Mouse (Mus musculus): ENCODE data around the gene Lsm12.
A peak's percentile ranks its signal among the peaks of the same experiment; 100 is the strongest.
"Not testable (repeated sequence)": the region's sequence is repeated elsewhere in the genome, so short reads cannot be mapped to it uniquely, and the experiment has no call there.

The Lsm12 gene

GRCm38 (mm10) chr11:102186235-102186634, 1.1 kb upstream of the Lsm12 start:
- no peak for DNase-seq (ENCODE audit: extremely low read depth, low read depth)

- no peak for DNase-seq (ENCODE audit: extremely low read depth, low read depth)
Observed at GRCm38 (mm10) chr11:102185677-102186076, 581 bp upstream of the Lsm12 start.

- peak; percentile 18 for DNase-seq (ENCODE audit: extremely low read depth, low read depth)
Observed at GRCm38 (mm10) chr11:102184253-102184645, 847 bp downstream of the Lsm12 start.

GRCm38 (mm10) chr11:102179836-102180235, 5.3 kb downstream of the Lsm12 start:
- no peak for DNase-seq (ENCODE audit: extremely low read depth, low read depth)

GRCm38 (mm10) chr11:102168689-102169088, 16.4 kb downstream of the Lsm12 start:
- DNase-seq (ENCODE audit: extremely low read depth, low read depth), result no peak

GRCm38 (mm10) chr11:102167539-102167938, 17.6 kb downstream of the Lsm12 start:
- DNase-seq (ENCODE audit: extremely low read depth, low read depth), result no peak

- DNase-seq (ENCODE audit: extremely low read depth, low read depth), result no peak
Observed at GRCm38 (mm10) chr11:102165971-102166722, 18.9 kb downstream of the Lsm12 start.

GRCm38 (mm10) chr11:102159781-102160180, 25.3 kb downstream of the Lsm12 start:
- no peak for DNase-seq (ENCODE audit: extremely low read depth, low read depth)

- not testable (repeated sequence) for DNase-seq (ENCODE audit: extremely low read depth, low read depth)
Observed at GRCm38 (mm10) chr11:102158024-102158423, 27.1 kb downstream of the Lsm12 start.

- no peak for DNase-seq (ENCODE audit: extremely low read depth, low read depth)
Observed at GRCm38 (mm10) chr11:102156786-102157089, 28.4 kb downstream of the Lsm12 start.

GRCm38 (mm10) chr11:102156039-102156785, 28.9 kb downstream of the Lsm12 start, which contains the start of gene Tmem101:
Gene Tmem101 (minus strand): TSS chr11:102156404.
- peak; percentile 87 for DNase-seq (ENCODE audit: extremely low read depth, low read depth)

GRCm38 (mm10) chr11:102147213-102147989, 37.7 kb downstream of the Lsm12 start:
- no peak for DNase-seq (ENCODE audit: extremely low read depth, low read depth)

- DNase-seq (ENCODE audit: extremely low read depth, low read depth), result no peak
Observed at GRCm38 (mm10) chr11:102146531-102146930, 38.6 kb downstream of the Lsm12 start.

GRCm38 (mm10) chr11:102146005-102146404, 39.1 kb downstream of the Lsm12 start:
- no peak for DNase-seq (ENCODE audit: extremely low read depth, low read depth)

- DNase-seq (ENCODE audit: extremely low read depth, low read depth), result no peak
Observed at GRCm38 (mm10) chr11:102145471-102146001, 39.6 kb downstream of the Lsm12 start, which contains the start of gene Nags. Gene Nags (plus strand): TSS chr11:102145513.

GRCm38 (mm10) chr11:102144957-102145470, 40.1 kb downstream of the Lsm12 start:
- no peak for DNase-seq (ENCODE audit: extremely low read depth, low read depth)

GRCm38 (mm10) chr11:102142355-102142754, 42.7 kb downstream of the Lsm12 start:
- no peak for DNase-seq (ENCODE audit: extremely low read depth, low read depth)

- DNase-seq (ENCODE audit: extremely low read depth, low read depth), result peak; percentile 63
Observed at GRCm38 (mm10) chr11:102140508-102140907, 44.6 kb downstream of the Lsm12 start.

- DNase-seq (ENCODE audit: extremely low read depth, low read depth), result no peak
Observed at GRCm38 (mm10) chr11:102138447-102138740, 46.7 kb downstream of the Lsm12 start.

- peak; percentile 89 for DNase-seq (ENCODE audit: extremely low read depth, low read depth)
Observed at GRCm38 (mm10) chr11:102137625-102138446, 47.3 kb downstream of the Lsm12 start.

- no peak for DNase-seq (ENCODE audit: extremely low read depth, low read depth)
Observed at GRCm38 (mm10) chr11:102134516-102134915, 50.6 kb downstream of the Lsm12 start.
